Mouse (Mus musculus) MEL (cell line): ENCODE results near the gene Myl7. TPM values are rescaled to one million over a fixed set of nuclear protein-coding genes. Genes with fewer than 3 reads are reported as not detected.

Experiments
- DNase-seq: peaks from one replicate; pipeline ENCODE4 v3.0.0; 2011; ENCODE audit warnings: low read depth, low spot score
- H3K27ac ChIP-seq: 2 replicates; pipeline ENCODE4 v1.5.1; 2012; ENCODE audit warnings: low read depth, mild to moderate bottlenecking, control low read depth, low read length, moderate library complexity; ENCODE audit not compliant: control insufficient read depth
- H3K27me3 ChIP-seq, 2 experiments: fragments of 150-350 bp in 1 of 2; sonication (generic) in 1 of 2; 2 replicates each; pipeline ENCODE4 v1.6.1; 2012; ENCODE audit warnings: low read length in 2 of 2, mild to moderate bottlenecking in 2 of 2, improper control_type of control experiment in 1 of 2, moderate library complexity in 1 of 2; ENCODE audit not compliant: insufficient read depth in 2 of 2, control insufficient read depth in 1 of 2
- H3K36me3 ChIP-seq, 2 experiments: 2 replicates each; pipeline ENCODE4 v1.6.1; 2012 to 2014; ENCODE audit warnings: low read length in 2 of 2, improper control_type of control experiment in 1 of 2, inconsistent platforms in 1 of 2, mild to moderate bottlenecking in 1 of 2; ENCODE audit not compliant: insufficient read depth in 2 of 2, control insufficient read depth in 1 of 2
- H3K4me1 ChIP-seq, 2 experiments: fragments of 150-350 bp in 1 of 2; sonication (generic) in 1 of 2; 2 replicates each; pipeline ENCODE4 v1.6.1; 2012; ENCODE audit warnings: low read length in 2 of 2, improper control_type of control experiment in 1 of 2, mild to moderate bottlenecking in 1 of 2; ENCODE audit not compliant: insufficient read depth in 2 of 2, control insufficient read depth in 1 of 2
- H3K4me3 ChIP-seq, 2 experiments: fragments of 150-350 bp in 1 of 2; sonication (generic) in 1 of 2; 2 replicates each; pipeline ENCODE4 v1.5.1; 2012; ENCODE audit warnings: low read depth in 2 of 2, low read length in 2 of 2, mild to moderate bottlenecking in 2 of 2, moderate library complexity in 2 of 2, control low read depth in 1 of 2, improper control_type of control experiment in 1 of 2; ENCODE audit not compliant: control insufficient read depth in 1 of 2, insufficient read depth in 1 of 2
- H3K79me2 ChIP-seq: 2 replicates; pipeline ENCODE4 v1.6.1; 2012; ENCODE audit warnings: mild to moderate bottlenecking, low read length, moderate library complexity; ENCODE audit not compliant: control insufficient read depth, poor library complexity, insufficient read depth
- H3K9ac ChIP-seq: 2 replicates; pipeline ENCODE4 v1.6.1; 2012; ENCODE audit warnings: low read depth, mild to moderate bottlenecking, control low read depth, low read length, moderate library complexity; ENCODE audit not compliant: control insufficient read depth, poor library complexity, severe bottlenecking
- H3K9me3 ChIP-seq: fragments of 150-350 bp; sonication (generic); replicated peaks from 2 replicates; pipeline ENCODE4 v1.6.1; 2012; ENCODE audit warnings: mild to moderate bottlenecking, low read length, improper control_type of control experiment, moderate library complexity; ENCODE audit not compliant: insufficient read depth
- BHLHE40 ChIP-seq: IDR thresholded peaks from 2 replicates; pipeline ENCODE4 v1.6.1; 2012; ENCODE audit warnings: low read depth, mild to moderate bottlenecking, inconsistent platforms, low read length, improper control_type of control experiment, borderline replicate concordance
- CHD1 ChIP-seq: IDR thresholded peaks from 2 replicates; pipeline ENCODE4 v1.6.1; 2012; ENCODE audit warnings: low read depth, mild to moderate bottlenecking, inconsistent platforms, low read length, improper control_type of control experiment
- E2F4 ChIP-seq: IDR thresholded peaks from 2 replicates; pipeline ENCODE4 v1.6.1; 2011; ENCODE audit warnings: low read depth, low read length, improper control_type of control experiment, borderline replicate concordance
- ETS1 ChIP-seq: IDR thresholded peaks from 2 replicates; pipeline ENCODE4 v1.6.1; 2012; ENCODE audit warnings: low read depth, mild to moderate bottlenecking, inconsistent platforms, low read length, improper control_type of control experiment, moderate library complexity
- GATA1 ChIP-seq: IDR thresholded peaks from 2 replicates; pipeline ENCODE4 v1.6.1; 2011; ENCODE audit warnings: low read depth, low read length, improper control_type of control experiment
- HCFC1 ChIP-seq: IDR thresholded peaks from 2 replicates; pipeline ENCODE4 v1.6.1; 2012; ENCODE audit warnings: low read depth, mild to moderate bottlenecking, inconsistent platforms, low read length, improper control_type of control experiment, moderate library complexity
- JUND ChIP-seq: IDR thresholded peaks from 2 replicates; pipeline ENCODE4 v1.6.1; 2011; ENCODE audit warnings: low read depth, mild to moderate bottlenecking, improper control_type of control experiment, low read length
- KAT2A ChIP-seq: conservative IDR thresholded peaks from 2 replicates; pipeline ENCODE4 v1.6.1; 2012; ENCODE audit warnings: low read depth, low read length, improper control_type of control experiment, inconsistent platforms
- MAX ChIP-seq: IDR thresholded peaks from 2 replicates; pipeline ENCODE4 v1.6.1; 2011; ENCODE audit warnings: low read length, improper control_type of control experiment
- MYB ChIP-seq: IDR thresholded peaks from 2 replicates; pipeline ENCODE4 v1.6.1; 2011; ENCODE audit warnings: mild to moderate bottlenecking, low read depth, low read length, improper control_type of control experiment
- MYC ChIP-seq: IDR thresholded peaks from 2 replicates; pipeline ENCODE4 v1.6.1; 2011; ENCODE audit warnings: low read depth, mild to moderate bottlenecking, low read length, improper control_type of control experiment, moderate library complexity
- NRF1 ChIP-seq: IDR thresholded peaks from 2 replicates; pipeline ENCODE4 v1.6.1; 2014; ENCODE audit warnings: low read depth, mild to moderate bottlenecking, inconsistent platforms, low read length, improper control_type of control experiment, moderate library complexity; ENCODE audit not compliant: poor library complexity, insufficient read depth, severe bottlenecking
- SMC3 ChIP-seq: IDR thresholded peaks from 2 replicates; pipeline ENCODE4 v1.6.1; 2011; ENCODE audit warnings: low read depth, low read length, improper control_type of control experiment
- TAL1 ChIP-seq: IDR thresholded peaks from 2 replicates; pipeline ENCODE4 v1.6.1; 2012; ENCODE audit warnings: mild to moderate bottlenecking, inconsistent platforms, low read length, moderate library complexity, mixed read lengths
- UBTF ChIP-seq: IDR thresholded peaks from 2 replicates; pipeline ENCODE4 v1.6.1; 2012; ENCODE audit warnings: low read depth, mild to moderate bottlenecking, inconsistent platforms, low read length, improper control_type of control experiment, moderate library complexity, borderline replicate concordance; ENCODE audit not compliant: insufficient read depth
- USF1 ChIP-seq: IDR thresholded peaks from 2 replicates; pipeline ENCODE4 v1.6.1; 2014; ENCODE audit warnings: low read depth, mild to moderate bottlenecking, inconsistent platforms, low read length, improper control_type of control experiment, moderate library complexity
- USF2 ChIP-seq, 2 experiments: IDR thresholded peaks; 2 replicates each; pipeline ENCODE4 v1.6.1; 2011 to 2012; ENCODE audit warnings: improper control_type of control experiment in 2 of 2, low read length in 2 of 2, borderline replicate concordance in 1 of 2, inconsistent platforms in 1 of 2, low read depth in 1 of 2, mild to moderate bottlenecking in 1 of 2; ENCODE audit not compliant: insufficient read depth in 1 of 2
- ZKSCAN1 ChIP-seq: IDR thresholded peaks from 2 replicates; pipeline ENCODE4 v1.6.1; 2012; ENCODE audit warnings: low read depth, mild to moderate bottlenecking, inconsistent platforms, low read length, improper control_type of control experiment, moderate library complexity
- polyA plus RNA-seq, 2 experiments: library from polyadenylated mRNA; stranded (reverse) in 1 of 2; unstranded in 1 of 2; fragments of >175 nt in 1 of 2; fragments of >200 nt in 1 of 2; gene quantifications; 2 replicates each; pipeline versions ENCODE4 v1.2.1 to v1.2.4; 2012; ENCODE audit warnings: low replicate concordance in 2 of 2, low read depth in 1 of 2; ENCODE audit not compliant: insufficient read length in 2 of 2, insufficient read depth in 1 of 2, missing spikeins in 1 of 2
- total RNA-seq: library from RNA; depleted of rRNA; stranded (reverse); fragments of 300-350 nt; gene quantifications from 2 replicates; pipeline ENCODE4 v1.2.3, GENCODE M21; 2012

Gene Myl7
- total and polyA plus RNA-seq, 3 experiments = not detected

DNA sequence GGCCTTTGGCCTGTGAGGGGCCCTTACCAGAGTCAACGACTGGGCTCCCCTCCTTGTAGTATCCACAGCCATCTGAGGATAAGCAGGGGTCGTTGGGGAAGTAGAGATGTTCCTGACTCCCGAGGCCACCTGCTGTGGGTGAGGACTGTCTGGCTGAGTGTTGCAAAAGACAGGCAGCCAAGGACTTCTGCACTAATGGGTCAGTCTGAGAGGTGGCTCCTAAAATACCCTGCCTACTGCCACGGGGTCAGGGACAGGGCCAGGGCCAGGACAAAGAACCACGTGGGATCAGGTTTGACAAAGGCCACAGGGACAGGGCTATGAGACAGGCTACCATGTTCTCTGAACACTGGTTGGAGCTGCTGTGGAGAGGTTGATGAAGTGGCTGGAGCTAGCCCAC, 16.4 kb upstream of the Myl7 start:
- no peak overlapping the region for H3K27ac ChIP-seq
- no peaks in the 10 kb centered on the region for H3K27me3 ChIP-seq
- no peak overlapping the region for H3K4me3 ChIP-seq
- no peak overlapping the region for H3K9ac ChIP-seq
- H3K9me3 ChIP-seq = no peaks in the 10 kb centered on the region
- TF ChIP-seq ZKSCAN1 = no peak
- no peaks in the 10 kb centered on the region for H3K79me2 ChIP-seq
- DNase-seq = no peak
- H3K4me1 ChIP-seq = no peaks in the 10 kb centered on the region
- H3K36me3 ChIP-seq = no peaks in the 10 kb centered on the region

DNA sequence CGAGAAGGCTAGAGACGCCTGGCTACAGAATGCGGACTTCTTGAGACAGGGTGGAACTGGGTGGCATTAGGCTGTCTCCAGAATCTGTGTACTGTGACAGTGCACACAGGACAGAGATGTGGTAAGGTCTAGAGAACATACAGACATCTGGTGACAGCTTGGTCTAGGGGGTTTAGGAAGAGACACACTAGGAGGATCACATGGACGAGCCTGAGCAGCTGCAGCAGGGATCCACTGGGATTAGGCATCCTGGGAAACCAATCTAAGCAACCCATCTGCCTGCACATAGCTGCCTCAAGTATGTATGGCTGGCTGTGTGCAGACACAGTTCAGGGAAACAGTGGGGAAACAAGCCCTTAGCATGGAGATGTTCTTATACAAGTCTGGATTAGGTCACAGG, 15.4 kb upstream of the Myl7 start:
- H3K27ac ChIP-seq = no peak overlapping the region
- no peaks in the 10 kb centered on the region for H3K4me1 ChIP-seq
- no peaks in the 10 kb centered on the region for H3K36me3 ChIP-seq
- no peak for DNase-seq
- H3K27me3 ChIP-seq = no peaks in the 10 kb centered on the region
- no peaks in the 10 kb centered on the region for H3K9me3 ChIP-seq
- no peaks in the 10 kb centered on the region for H3K79me2 ChIP-seq
- H3K4me3 ChIP-seq = no peak overlapping the region
- H3K9ac ChIP-seq = no peak overlapping the region
- TF ChIP-seq HCFC1 (no peak), TAL1 (no peak), E2F4 (no peak), MYC (no peak), BHLHE40 (no peak), USF1 (no peak), KAT2A (no peak), SMC3 (no peak), GATA1 (no peak), MYB (no peak), CHD1 (no peak), MAX (no peak), ZKSCAN1 (no peak), ETS1 (no peak), JUND (no peak), NRF1 (no peak), USF2 (IDR thresholded peaks at IDR 0.05; ENCODE audit: borderline replicate concordance in 1 of 2, insufficient read depth in 1 of 2, low read depth in 1 of 2, low read length in 2 of 2) (no peak), UBTF (no peak)
